Mouse (Mus musculus) hindbrain, postnatal 0 days (tissue): Measurements from ENCODE around the gene 6030498E09Rik. TPM values are rescaled to one million over a fixed set of nuclear protein-coding genes. Genes with fewer than 3 reads are reported as not detected.

ENCODE experiments used
- ATAC-seq: fragments of 200-750 bp; cut with Nextera tagmentation; 2 replicates; pipeline ENCODE4 v1.8.0; 2017; ENCODE audit warnings: mild to moderate bottlenecking, moderate TSS enrichment, moderate library complexity
- DNase-seq: peaks from one replicate; pipeline ENCODE4 v3.0.0-alpha.2; 2015; ENCODE audit warnings: low spot score
- H3K27ac ChIP-seq: fragments of 300-500 bp; sonication (generic); 2 replicates; pipeline ENCODE4 v1.5.1; 2014; ENCODE audit warnings: mild to moderate bottlenecking
- H3K27me3 ChIP-seq: fragments of 300-500 bp; sonication (generic); 2 replicates; pipeline ENCODE4 v1.6.1; 2014; ENCODE audit warnings: low read length, mixed read lengths; ENCODE audit not compliant: insufficient read depth
- H3K36me3 ChIP-seq: fragments of 300-500 bp; sonication (generic); 2 replicates; pipeline ENCODE4 v1.6.1; 2014; ENCODE audit warnings: low read length, mixed read lengths; ENCODE audit not compliant: insufficient read depth
- H3K4me1 ChIP-seq: fragments of 300-500 bp; sonication (generic); 2 replicates; pipeline ENCODE4 v1.6.1; 2014; ENCODE audit warnings: antibody characterized with exemption, low read length, mixed read lengths; ENCODE audit not compliant: insufficient read depth
- H3K4me2 ChIP-seq: fragments of 300-500 bp; sonication (generic); 2 replicates; pipeline ENCODE4 v1.6.1; 2014; ENCODE audit warnings: low read depth, mild to moderate bottlenecking, low read length, moderate library complexity, mixed read lengths
- H3K4me3 ChIP-seq: fragments of 300-500 bp; sonication (generic); 2 replicates; pipeline ENCODE4 v1.5.1; 2014; ENCODE audit warnings: low read length
- H3K9ac ChIP-seq: fragments of 300-500 bp; sonication (generic); replicated peaks from 2 replicates; pipeline ENCODE4 v1.6.1; 2014; ENCODE audit warnings: mild to moderate bottlenecking, low read length, moderate library complexity, mixed read lengths
- H3K9me3 ChIP-seq: fragments of 300-500 bp; sonication (generic); 2 replicates; pipeline ENCODE4 v1.6.1; 2016; ENCODE audit warnings: low read length, mixed read lengths
- CTCF ChIP-seq: IDR thresholded peaks from 2 replicates; pipeline ENCODE4 v1.5.1; 2016; ENCODE audit warnings: antibody characterized with exemption, control low read depth, low read depth
- WGBS: fragments of 180-500 bp; shearing (Covaris S2); extraction: QIAGEN DNeasy Blood & Tissue Kit; methylation state at CpG from one replicate; pipeline ENCODE4 v1.1.7; 2014; 5-methylcytosine and 5-hydroxymethylcytosine counted together
- polyA plus RNA-seq: library from polyadenylated mRNA; unstranded; fragments of >200 nt; fragmentation: Nextera tagmentation; extraction: Ambion mirVana; gene quantifications from 2 replicates; pipeline ENCODE4 v1.2.1, GENCODE M21; 2015
- total RNA-seq: library from RNA; depleted of rRNA; stranded (reverse); fragments of >200 nt; gene quantifications from 2 replicates; pipeline ENCODE4 v1.2.3, GENCODE M21; 2014; rRNA removed

The 6030498E09Rik gene
- total RNA-seq = 0.10 TPM in 1 of 2 replicates, not detected in the other
- polyA plus RNA-seq = 0.25 TPM in 1 of 2 replicates, not detected in the other

- Histone ChIP-seq H3K36me3 (no peaks in the 10 kb centered on the region), H3K9me3 (no peaks in the 10 kb centered on the region), H3K9ac (no peak within 1 kb of the TSS), H3K4me3 (no peak within 1 kb of the TSS), H3K4me2 (no peak within 1 kb of the TSS), H3K27ac (no peak within 1 kb of the TSS), H3K27me3 (no peaks in the 10 kb centered on the region), H3K4me1 (no peaks in the 10 kb centered on the region)
- no peak for DNase-seq
- ATAC-seq = no peak
- TF ChIP-seq CTCF = no peak
- WGBS = 77% methylated on average over 9 of the region's 9 CpGs
Observed at GRCm38 (mm10) chrX:38772478-38772877, at the start of gene 6030498E09Rik. 6030498E09Rik (plus strand) TSS chrX:38772671.

- H3K4me1 ChIP-seq = no peaks in the 10 kb centered on the region
- DNase-seq (peak; percentile 5), ATAC-seq (peak; percentile 7; the same call in 1 of the 2 replicates)
- no peak overlapping the region for H3K4me2 ChIP-seq
- H3K9me3 ChIP-seq = no peaks in the 10 kb centered on the region
- H3K4me3 ChIP-seq = no peak overlapping the region
- H3K27me3 ChIP-seq = no peaks in the 10 kb centered on the region
- H3K36me3 ChIP-seq = no peaks in the 10 kb centered on the region
- WGBS = 55% methylated on average over 5 of the region's 5 CpGs
- H3K27ac ChIP-seq = no peak overlapping the region
- no peak overlapping the region for H3K9ac ChIP-seq
- no peak for TF ChIP-seq CTCF
Observed at GRCm38 (mm10) chrX:38730081-38730480, 42.4 kb upstream of the 6030498E09Rik start.

- 46% methylated on average over 2 of the region's 2 CpGs for WGBS
- Histone ChIP-seq H3K9me3 (no peaks in the 10 kb centered on the region), H3K27ac (no peak overlapping the region), H3K4me3 (no peak overlapping the region), H3K4me2 (no peak overlapping the region), H3K36me3 (no peaks in the 10 kb centered on the region), H3K4me1 (no peaks in the 10 kb centered on the region), H3K27me3 (no peaks in the 10 kb centered on the region), H3K9ac (no peak overlapping the region)
- TF ChIP-seq CTCF = no peak
- peak; percentile 35; the same call in 1 of the 2 replicates for ATAC-seq
- peak; percentile 9 for DNase-seq
Observed at GRCm38 (mm10) chrX:38730639-38731038, 41.8 kb upstream of the 6030498E09Rik start.

GRCm38 (mm10) chrX:38733683-38734082 lies 38.8 kb upstream of the 6030498E09Rik start:
- TF ChIP-seq CTCF = no peak
- no peak overlapping the region for H3K4me2 ChIP-seq
- no peak overlapping the region for H3K4me3 ChIP-seq
- H3K9ac ChIP-seq = no peak overlapping the region
- no peaks in the 10 kb centered on the region for H3K36me3 ChIP-seq
- no peaks in the 10 kb centered on the region for H3K4me1 ChIP-seq
- H3K27me3 ChIP-seq = no peaks in the 10 kb centered on the region
- H3K9me3 ChIP-seq = no peaks in the 10 kb centered on the region
- ATAC-seq (no peak), DNase-seq (no peak)
- no peak overlapping the region for H3K27ac ChIP-seq
- 90% methylated on average over 5 of the region's 5 CpGs for WGBS

- no peak overlapping the region for H3K9ac ChIP-seq
- DNase-seq (peak; percentile 8), ATAC-seq (no peak)
- TF ChIP-seq CTCF = no peak
- H3K27me3 ChIP-seq = no peaks in the 10 kb centered on the region
- no peak overlapping the region for H3K4me3 ChIP-seq
- H3K4me2 ChIP-seq = no peak overlapping the region
- 54% methylated on average over 13 of the region's 13 CpGs for WGBS
- H3K36me3 ChIP-seq = no peaks in the 10 kb centered on the region
- H3K4me1 ChIP-seq = no peaks in the 10 kb centered on the region
- H3K9me3 ChIP-seq = no peaks in the 10 kb centered on the region
- no peak overlapping the region for H3K27ac ChIP-seq
Observed at GRCm38 (mm10) chrX:38734916-38735880, 37.3 kb upstream of the 6030498E09Rik start.

- peak; percentile 14; the same call in 1 of the 2 replicates for TF ChIP-seq CTCF
- ATAC-seq (no peak), DNase-seq (no peak)
- Histone ChIP-seq H3K36me3 (no peaks in the 10 kb centered on the region), H3K9ac (no peak overlapping the region), H3K4me1 (no peaks in the 10 kb centered on the region), H3K27ac (no peak overlapping the region), H3K9me3 (no peaks in the 10 kb centered on the region), H3K27me3 (no peaks in the 10 kb centered on the region), H3K4me2 (no peak overlapping the region), H3K4me3 (no peak overlapping the region)
- 84% methylated on average over 2 of the region's 2 CpGs for WGBS
Observed at GRCm38 (mm10) chrX:38771453-38771852, 1.0 kb upstream of the 6030498E09Rik start.
